Comparison of ENCODE assay signal across 18 mouse cellular contexts in genomic region chr1:82273529-82273928, GRCm38 (mm10). TPM values are rescaled to one million over a fixed set of nuclear protein-coding genes. Genes with fewer than 3 reads are reported as not detected.
DNase-seq lines count a peak whose midpoint lies in the region; ATAC-seq and TF ChIP-seq lines count a peak whose summit lies in the region.
"Had no signal": no experiment of that assay in that cellular context is flagged by ENCODE, and none has a peak within 500 bp of the region (broad histone marks: within the 10 kb centered on the region; RNA-seq: fewer than 3 reads in every experiment).

No protein-coding gene starts in this region.

- TF ChIP-seq EP300 in stomach, postnatal 0 days (optimal IDR thresholded peaks at IDR 0.05): no peak

- TF ChIP-seq CTCF in stomach, postnatal 0 days (IDR thresholded peaks at IDR 0.05; ENCODE audit: low read depth): no peak

- intact Hi-C loops in heart, postnatal 25 days (cut with DNase I): no loop called here

- 51% methylated on average over 6 of the region's 6 CpGs for WGBS in heart, embryonic 15.5 days
- 56% methylated on average over 6 of the region's 6 CpGs for WGBS in embryonic facial prominence, embryonic 12.5 days
- 25% methylated on average over 6 of the region's 6 CpGs for WGBS in midbrain, embryonic 12.5 days
- WGBS in stomach, postnatal 0 days: 36% methylated on average over 6 of the region's 6 CpGs

- no peak overlapping the region for H3K9ac ChIP-seq in heart, embryonic 15.5 days
- H3K9ac ChIP-seq in embryonic facial prominence, embryonic 12.5 days: no peak overlapping the region
- H3K9ac ChIP-seq in midbrain, embryonic 12.5 days (replicated peaks): no peak overlapping the region
- no peak overlapping the region for H3K9ac ChIP-seq in stomach, postnatal 0 days (ENCODE audit: low read length)
- H3K9ac ChIP-seq: hindbrain, embryonic 12.5 days had no signal

- ATAC-seq in heart, embryonic 15.5 days (replicated peaks; ENCODE audit: insufficient number of reproducible peaks, insufficient read depth, low FRiP score, low read depth): no peak
- no peak for ATAC-seq in embryonic facial prominence, embryonic 12.5 days (ENCODE audit: insufficient number of reproducible peaks, insufficient read depth, low FRiP score, low TSS enrichment)
- ATAC-seq in midbrain, embryonic 12.5 days (ENCODE audit: low FRiP score, low read depth): peak; percentile 64
- ATAC-seq in stomach, postnatal 0 days (ENCODE audit: low FRiP score, low TSS enrichment): no peak
- ATAC-seq: intestine, embryonic 16.5 days; Patski had no signal

- H3K9me3 ChIP-seq in heart, embryonic 15.5 days (replicated peaks): no peaks in the 10 kb centered on the region
- H3K9me3 ChIP-seq in embryonic facial prominence, embryonic 12.5 days: no peaks in the 10 kb centered on the region
- no peaks in the 10 kb centered on the region for H3K9me3 ChIP-seq in midbrain, embryonic 12.5 days
- H3K9me3 ChIP-seq in stomach, postnatal 0 days (ENCODE audit: control insufficient read depth, low read length): no peaks in the 10 kb centered on the region
- H3K9me3 ChIP-seq: hindbrain, embryonic 12.5 days had no signal

- H3K4me2 ChIP-seq in heart, embryonic 15.5 days: no peak overlapping the region
- H3K4me2 ChIP-seq in embryonic facial prominence, embryonic 12.5 days (replicated peaks): no peak overlapping the region
- H3K4me2 ChIP-seq in midbrain, embryonic 12.5 days (replicated peaks): peak overlapping the region; percentile 32
- no peak overlapping the region for H3K4me2 ChIP-seq in stomach, postnatal 0 days (replicated peaks; ENCODE audit: low read depth)
- H3K4me2 ChIP-seq: hindbrain, embryonic 12.5 days had no signal

- H3K27ac ChIP-seq in heart, embryonic 15.5 days: peak overlapping the region; percentile 53
- H3K27ac ChIP-seq in embryonic facial prominence, embryonic 12.5 days: 0 out of 2 replicates have a peak overlapping the region, but pooled peaks have one; percentile 36
- peak overlapping the region; percentile 52 for H3K27ac ChIP-seq in midbrain, embryonic 12.5 days (replicated peaks)
- no peak overlapping the region for H3K27ac ChIP-seq in stomach, postnatal 0 days (replicated peaks)
- H3K27ac ChIP-seq: hindbrain, embryonic 12.5 days had no signal

- H3K4me3 ChIP-seq in heart, embryonic 15.5 days: no peak overlapping the region
- H3K4me3 ChIP-seq in embryonic facial prominence, embryonic 12.5 days: no peak overlapping the region
- no peak overlapping the region for H3K4me3 ChIP-seq in midbrain, embryonic 12.5 days
- H3K4me3 ChIP-seq in stomach, postnatal 0 days (ENCODE audit: low read depth, low read length): no peak overlapping the region
- H3K4me3 ChIP-seq: hindbrain, embryonic 12.5 days had no signal

- DNase-seq in adrenal gland, adult 2 months: peak; percentile 10
- DNase-seq in adrenal gland, postnatal 25 days: no peak
- DNase-seq in heart, postnatal 25 days (ENCODE audit: low spot score): no peak
- no peak for DNase-seq in stomach, postnatal 0 days (ENCODE audit: low spot score)
- no peak for DNase-seq in ovary, adult 18-20 months (ENCODE audit: low spot score)
- DNase-seq: cerebellum, adult 8-10 months; gastrocnemius, postnatal 25 days; kidney, postnatal 25 days; lung, adult 2 months; thymus, postnatal 14 days had no signal

- no peaks in the 10 kb centered on the region for H3K27me3 ChIP-seq in heart, embryonic 15.5 days
- H3K27me3 ChIP-seq in embryonic facial prominence, embryonic 12.5 days: no peaks in the 10 kb centered on the region
- no peaks in the 10 kb centered on the region for H3K27me3 ChIP-seq in midbrain, embryonic 12.5 days
- no peaks in the 10 kb centered on the region for H3K27me3 ChIP-seq in stomach, postnatal 0 days (ENCODE audit: control insufficient read depth, insufficient read depth, low read length)
- H3K27me3 ChIP-seq: hindbrain, embryonic 12.5 days; Patski had no signal

- peaks cover 33% of the 10 kb centered on the region for H3K4me1 ChIP-seq in heart, embryonic 15.5 days (replicated peaks)
- H3K4me1 ChIP-seq in embryonic facial prominence, embryonic 12.5 days: peaks cover 8% of the 10 kb centered on the region; the same call in 1 of the 2 replicates
- H3K4me1 ChIP-seq in midbrain, embryonic 12.5 days: peaks cover 28% of the 10 kb centered on the region
- H3K4me1 ChIP-seq in stomach, postnatal 0 days (replicated peaks; ENCODE audit: control insufficient read depth, insufficient read depth): 0 out of 2 replicates have a peak, but pooled peaks cover 2% of the 10 kb centered on the region

- H3K36me3 ChIP-seq in heart, embryonic 15.5 days: peaks cover 17% of the 10 kb centered on the region
- H3K36me3 ChIP-seq in embryonic facial prominence, embryonic 12.5 days: peaks cover 27% of the 10 kb centered on the region
- H3K36me3 ChIP-seq in midbrain, embryonic 12.5 days: peaks cover 17% of the 10 kb centered on the region
- H3K36me3 ChIP-seq in stomach, postnatal 0 days (ENCODE audit: control insufficient read depth, insufficient read depth, low read length): peaks cover 3% of the 10 kb centered on the region; the same call in 1 of the 2 replicates

RNA-seq across cellular contexts. Expression of gene Irs1, which starts 17.7 kb away (rescaled TPM):
- total RNA-seq in adrenal gland, adult 2 months (2021): 10 to 100 TPM in 1 of 2 experiments, 1 to 10 TPM in 1; 9.6 to 15.6 TPM
- polyA plus RNA-seq in adrenal gland, adult 2 months (2012; rRNA removed): 7.2 and 7.5 TPM in 2 replicates
- 15.7 and 17.9 TPM in 2 replicates for total RNA-seq in adrenal gland, postnatal 25 days (2021)
- polyA plus RNA-seq in heart, embryonic 15.5 days (2015; fragmentation: Nextera tagmentation; extraction: Ambion mirVana): 9.1 and 9.3 TPM in 2 replicates
- total RNA-seq in heart, postnatal 25 days (2021): 10 to 100 TPM; 44.3 to 49.7 TPM
- 14.0 and 14.7 TPM in 2 replicates for polyA plus RNA-seq in embryonic facial prominence, embryonic 12.5 days (2016; fragmentation: Nextera tagmentation; extraction: Ambion mirVana)
- 11.5 and 11.7 TPM in 2 replicates for polyA plus RNA-seq in midbrain, embryonic 12.5 days (2016; fragmentation: Nextera tagmentation; extraction: Ambion mirVana)
- 1.6 and 1.9 TPM in 2 replicates for polyA plus RNA-seq in stomach, postnatal 0 days (2015; fragmentation: Nextera tagmentation; extraction: Ambion mirVana)
- total RNA-seq: megakaryocyte progenitor cell, adult 5-6 weeks had no signal

RNA-seq across cellular contexts. Expression of gene Gm9747, which starts 40.6 kb away (rescaled TPM):
- not detected for total RNA-seq in adrenal gland, adult 2 months (2021)
- not detected in 2 replicates for polyA plus RNA-seq in adrenal gland, adult 2 months (2012; rRNA removed)
- total RNA-seq in adrenal gland, postnatal 25 days (2021): not detected in 2 replicates
- 27.1 and 29.3 TPM in 2 replicates for polyA plus RNA-seq in heart, embryonic 15.5 days (2015; fragmentation: Nextera tagmentation; extraction: Ambion mirVana)
- total RNA-seq in heart, postnatal 25 days (2021): not detected
- 29.5 and 34.3 TPM in 2 replicates for polyA plus RNA-seq in embryonic facial prominence, embryonic 12.5 days (2016; fragmentation: Nextera tagmentation; extraction: Ambion mirVana)
- 24.9 and 26.4 TPM in 2 replicates for polyA plus RNA-seq in midbrain, embryonic 12.5 days (2016; fragmentation: Nextera tagmentation; extraction: Ambion mirVana)
- polyA plus RNA-seq in stomach, postnatal 0 days (2015; fragmentation: Nextera tagmentation; extraction: Ambion mirVana): 6.2 and 6.9 TPM in 2 replicates
- total RNA-seq: adrenal gland, adult 18-20 months; gastrocnemius, postnatal 25 days; megakaryocyte progenitor cell, adult 5-6 weeks had no signal

RNA-seq across cellular contexts. Expression of gene Rhbdd1, which starts 42.7 kb away (rescaled TPM):
- total RNA-seq in adrenal gland, adult 2 months (2021): 10 to 100 TPM; 32.5 to 37.2 TPM
- polyA plus RNA-seq in adrenal gland, adult 2 months (2012; rRNA removed): 13.4 and 15.4 TPM in 2 replicates
- total RNA-seq in adrenal gland, postnatal 25 days (2021): 35.8 and 39.4 TPM in 2 replicates
- polyA plus RNA-seq in heart, embryonic 15.5 days (2015; fragmentation: Nextera tagmentation; extraction: Ambion mirVana): 7.6 and 9.7 TPM in 2 replicates
- total RNA-seq in heart, postnatal 25 days (2021): 10 to 100 TPM; 10.2 TPM
- polyA plus RNA-seq in embryonic facial prominence, embryonic 12.5 days (2016; fragmentation: Nextera tagmentation; extraction: Ambion mirVana): 7.3 and 7.6 TPM in 2 replicates
- polyA plus RNA-seq in midbrain, embryonic 12.5 days (2016; fragmentation: Nextera tagmentation; extraction: Ambion mirVana): 9.0 and 10.2 TPM in 2 replicates
- polyA plus RNA-seq in stomach, postnatal 0 days (2015; fragmentation: Nextera tagmentation; extraction: Ambion mirVana): 7.5 and 7.9 TPM in 2 replicates
